ENCODE assay signal across 20 mouse cellular contexts in genomic region chrX:9671418-9671817, GRCm38 (mm10).
"Had no signal": no experiment of that assay in that cellular context is flagged by ENCODE, and none has a peak within 500 bp of the region (broad histone marks: within the 10 kb centered on the region; RNA-seq: fewer than 3 reads in every experiment).

No protein-coding gene starts in this region.

- DNase-seq: lung, adult 2 months; midbrain, embryonic 14.5 days; retina, postnatal 1 day; right cerebral cortex, adult 18-20 months; right cerebral cortex, postnatal 25 days; right cerebral cortex, postnatal 4 days; spleen, adult 18-20 months; thymus, adult 2 months; thymus, postnatal 25 days; thymus, postnatal 4 days had no signal

- ATAC-seq: liver, embryonic 12.5 days; midbrain, embryonic 16.5 days had no signal

- H3K27me3 ChIP-seq: liver, embryonic 12.5 days; midbrain, embryonic 12.5 days; neural tube, embryonic 13.5 days; neural tube, embryonic 15.5 days; stomach, embryonic 15.5 days had no signal

- H3K27ac ChIP-seq: liver, embryonic 12.5 days; liver, embryonic 14.5 days; midbrain, embryonic 10.5 days; midbrain, embryonic 12.5 days; neural tube, embryonic 13.5 days; neural tube, embryonic 15.5 days; stomach, embryonic 15.5 days; stomach, postnatal 0 days had no signal

- H3K9ac ChIP-seq: liver, embryonic 12.5 days; liver, embryonic 14.5 days; midbrain, embryonic 12.5 days; neural tube, embryonic 13.5 days; neural tube, embryonic 15.5 days; stomach, embryonic 15.5 days had no signal

- H3K36me3 ChIP-seq: liver, embryonic 12.5 days; midbrain, embryonic 10.5 days; midbrain, embryonic 12.5 days; neural tube, embryonic 13.5 days; neural tube, embryonic 15.5 days; stomach, embryonic 15.5 days had no signal

- H3K4me1 ChIP-seq: liver, embryonic 12.5 days; midbrain, embryonic 10.5 days; midbrain, embryonic 12.5 days; neural tube, embryonic 13.5 days; neural tube, embryonic 15.5 days; stomach, embryonic 15.5 days had no signal

- H3K9me3 ChIP-seq: liver, embryonic 12.5 days; midbrain, embryonic 10.5 days; midbrain, embryonic 12.5 days; neural tube, embryonic 13.5 days; neural tube, embryonic 15.5 days; stomach, embryonic 15.5 days had no signal

- H3K4me2 ChIP-seq: liver, embryonic 12.5 days; midbrain, embryonic 12.5 days; neural tube, embryonic 13.5 days; neural tube, embryonic 15.5 days; stomach, embryonic 15.5 days had no signal

- H3K4me3 ChIP-seq: liver, embryonic 12.5 days; midbrain, embryonic 10.5 days; midbrain, embryonic 12.5 days; myocyte; neural tube, embryonic 13.5 days; neural tube, embryonic 15.5 days; stomach, embryonic 15.5 days had no signal
